ENCODE assay signal across 8 mouse cellular contexts in the genomic region with DNA sequence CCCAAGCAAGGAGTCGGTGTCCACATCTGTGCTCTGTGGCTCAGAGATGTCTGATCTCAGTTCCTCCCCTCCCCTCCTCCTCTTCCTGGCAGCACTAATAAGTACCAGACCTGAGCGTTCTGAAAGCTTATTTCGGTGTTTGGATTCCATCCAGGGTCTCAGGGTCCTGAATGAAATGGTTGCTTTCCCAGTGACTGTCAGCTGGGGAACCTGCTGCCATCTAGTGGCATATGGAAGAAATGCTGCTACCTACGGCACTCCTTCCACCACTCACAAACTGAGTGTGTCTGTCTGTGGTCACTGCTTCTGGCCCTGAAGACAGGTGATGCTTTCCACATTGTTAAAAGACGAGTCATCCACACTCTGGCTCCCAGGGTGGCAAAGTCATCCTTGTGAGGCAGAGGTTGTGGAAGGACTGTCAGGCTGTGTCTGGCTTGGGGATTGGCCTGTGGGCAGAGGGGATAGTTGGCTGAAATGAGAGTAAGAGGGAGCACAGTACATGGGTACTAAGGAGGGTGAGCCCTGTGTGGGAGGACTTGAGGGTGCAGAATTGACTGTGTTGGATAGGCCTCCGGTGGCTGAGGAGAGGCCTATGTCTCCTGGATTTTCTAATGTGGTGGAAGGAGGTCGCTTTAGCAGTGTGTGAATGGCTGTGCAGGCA. TPM values are rescaled to one million over a fixed set of nuclear protein-coding genes. Genes with fewer than 3 reads are reported as not detected.
DNase-seq lines count a peak whose midpoint lies in the region; ATAC-seq and TF ChIP-seq lines count a peak whose summit lies in the region.

No protein-coding gene starts in this region.

- TF ChIP-seq POLR2A in CH12.LX (IDR thresholded peaks at IDR 0.05; ENCODE audit: low read depth, low read length), result no peak
- no peak for TF ChIP-seq POLR2A in liver, adult 2 months (IDR thresholded peaks at IDR 0.05; ENCODE audit: extremely low read depth, insufficient read depth, low read length)

- ATAC-seq in neural tube, embryonic 14.5 days (ENCODE audit: low read depth), result peak; percentile 46; the same call in 1 of the 2 replicates

- TF ChIP-seq RAD21 in CH12.LX (IDR thresholded peaks at IDR 0.05; ENCODE audit: low read depth, low read length), result peak; percentile 51

- in situ Hi-C loops in CH12.LX (cut with MboI; ENCODE audit: low pct_ligation_motif_present, low pct_unique_long_range_greater_than_20kb, low sequenced_read_pairs), result no loop called here

- H3K9ac ChIP-seq in CH12.LX (ENCODE audit: insufficient read depth, low read depth), result no peak overlapping the region
- no peak overlapping the region for H3K9ac ChIP-seq in liver, adult 2 months (ENCODE audit: low read depth, low read length)
- no peak overlapping the region for H3K9ac ChIP-seq in neural tube, embryonic 14.5 days (replicated peaks; ENCODE audit: low read depth, low read length)

- peak; percentile 79 to 82 for TF ChIP-seq CTCF in CH12.LX (conservative IDR thresholded peaks at IDR 0.05 in 1 of 2, IDR thresholded peaks at IDR 0.05 in 1 of 2; ENCODE audit: low read depth in 2 of 2, low read length in 2 of 2)
- TF ChIP-seq CTCF in liver, adult 2 months (IDR thresholded peaks at IDR 0.05; ENCODE audit: low read depth, low read length), result peak; percentile 74; the same call in 1 of the 2 replicates

- no peak overlapping the region for H3K4me3 ChIP-seq in CH12.LX (replicated peaks in 1 of 3; ENCODE audit: low read depth in 2 of 3, low read length in 2 of 3, poor library complexity in 1 of 3)
- H3K4me3 ChIP-seq in embryonic facial prominence, embryonic 10.5 days, result no peak overlapping the region
- H3K4me3 ChIP-seq in liver, adult 2 months (ENCODE audit: insufficient read depth, low read depth, low read length), result no peak overlapping the region
- no peak overlapping the region for H3K4me3 ChIP-seq in neural tube, embryonic 14.5 days (ENCODE audit: low read depth, low read length)

- H3K27me3 ChIP-seq in CH12.LX (replicated peaks), result peaks cover 85% of the 10 kb centered on the region
- H3K27me3 ChIP-seq in embryonic facial prominence, embryonic 10.5 days (replicated peaks; ENCODE audit: low read depth, poor library complexity, severe bottlenecking), result no peaks in the 10 kb centered on the region
- H3K27me3 ChIP-seq in liver, adult 2 months (ENCODE audit: control insufficient read depth, insufficient read depth, low read length), result no peaks in the 10 kb centered on the region
- H3K27me3 ChIP-seq in neural tube, embryonic 14.5 days (ENCODE audit: control insufficient read depth, insufficient read depth, low read length), result no peaks in the 10 kb centered on the region

- no peak overlapping the region for H3K4me2 ChIP-seq in CH12.LX (ENCODE audit: insufficient read depth, low read depth, poor library complexity, severe bottlenecking)
- H3K4me2 ChIP-seq in neural tube, embryonic 14.5 days (ENCODE audit: low read depth, low read length), result no peak overlapping the region

- dilution Hi-C loops in CH12.LX (cut with MboI; ENCODE audit: extremely low pct_ligation_motif_present, extremely low pct_unique_long_range_greater_than_20kb, low sequenced_read_pairs), result no loop called here

- H3K9me3 ChIP-seq in CH12.LX (replicated peaks; ENCODE audit: low read length), result no peaks in the 10 kb centered on the region
- no peaks in the 10 kb centered on the region for H3K9me3 ChIP-seq in embryonic facial prominence, embryonic 10.5 days
- H3K9me3 ChIP-seq in neural tube, embryonic 14.5 days (ENCODE audit: control insufficient read depth, low read length), result no peaks in the 10 kb centered on the region

- DNase-seq in CH12.LX (ENCODE audit: extremely low read depth) (peak; percentile 34), adipocyte (ENCODE audit: low spot score) (peak; percentile 83)
- DNase-seq in embryonic facial prominence, embryonic 10.5 days (ENCODE audit: low spot score), result peak; percentile 81
- DNase-seq in heart, adult 8-10 months (ENCODE audit: low spot score), result peak; percentile 89
- DNase-seq in kidney, adult 18-20 months, result peak; percentile 58
- peak; percentile 21 for DNase-seq in liver, adult 2 months (ENCODE audit: extremely low read depth, low read depth, low spot score)
- no peak for DNase-seq in urinary bladder, adult 2 months (ENCODE audit: low spot score)

- WGBS in embryonic facial prominence, embryonic 10.5 days, result 28% methylated on average over 7 of the region's 7 CpGs
- 36% methylated on average over 7 of the region's 7 CpGs for WGBS in liver, adult 2 months
- 33% methylated on average over 7 of the region's 7 CpGs for WGBS in neural tube, embryonic 14.5 days

- H3K27ac ChIP-seq in CH12.LX (ENCODE audit: insufficient read depth, low read depth), result no peak overlapping the region
- H3K27ac ChIP-seq in embryonic facial prominence, embryonic 10.5 days (replicated peaks), result peak overlapping the region; percentile 77
- no peak overlapping the region for H3K27ac ChIP-seq in liver, adult 2 months (replicated peaks; ENCODE audit: insufficient read depth, low read depth, low read length)
- no peak overlapping the region for H3K27ac ChIP-seq in neural tube, embryonic 14.5 days (ENCODE audit: low read depth, low read length)

- no peaks in the 10 kb centered on the region for H3K36me3 ChIP-seq in CH12.LX (replicated peaks in 1 of 2; ENCODE audit: control insufficient read depth in 1 of 2, insufficient read depth in 1 of 2, low read length in 1 of 2)
- H3K36me3 ChIP-seq in embryonic facial prominence, embryonic 10.5 days (replicated peaks), result no peaks in the 10 kb centered on the region
- H3K36me3 ChIP-seq in liver, adult 2 months (ENCODE audit: control insufficient read depth, insufficient read depth, low read length), result no peaks in the 10 kb centered on the region
- no peaks in the 10 kb centered on the region for H3K36me3 ChIP-seq in neural tube, embryonic 14.5 days (ENCODE audit: control insufficient read depth, insufficient read depth, low read length)

- H3K79me2 ChIP-seq in CH12.LX (replicated peaks; ENCODE audit: control insufficient read depth, extremely low read depth, insufficient read depth, poor library complexity, severe bottlenecking), result no peaks in the 10 kb centered on the region
- no peaks in the 10 kb centered on the region for H3K79me2 ChIP-seq in liver, adult 2 months (ENCODE audit: control insufficient read depth, insufficient read depth, low read length)

- no peak for TF ChIP-seq EP300 in CH12.LX (IDR thresholded peaks at IDR 0.05; ENCODE audit: low read length)

- no peaks in the 10 kb centered on the region for H3K4me1 ChIP-seq in CH12.LX (ENCODE audit: control insufficient read depth in 1 of 2, insufficient read depth in 2 of 2)
- peaks cover 34% of the 10 kb centered on the region for H3K4me1 ChIP-seq in embryonic facial prominence, embryonic 10.5 days
- H3K4me1 ChIP-seq in liver, adult 2 months (ENCODE audit: control insufficient read depth, insufficient read depth, low read length), result no peaks in the 10 kb centered on the region
- no peaks in the 10 kb centered on the region for H3K4me1 ChIP-seq in neural tube, embryonic 14.5 days (ENCODE audit: control insufficient read depth, insufficient read depth, low read length)

TF ChIP-seq in CH12.LX, 34 proteins besides CTCF, POLR2A, EP300 and RAD21:
- TF ChIP-seq JUND (conservative IDR thresholded peaks at IDR 0.05; ENCODE audit: low read depth, low read length), result no peak
- peak; percentile 53 for TF ChIP-seq SMC3 (IDR thresholded peaks at IDR 0.05; ENCODE audit: low read depth, low read length)
- TF ChIP-seq ZMIZ1 (IDR thresholded peaks at IDR 0.05; ENCODE audit: low read depth, low read length), result no peak
- TF ChIP-seq SIN3A (IDR thresholded peaks at IDR 0.05; ENCODE audit: low read length), result no peak

RNA-seq across cellular contexts. Expression of gene Apol6, which starts 15.1 kb away (rescaled TPM):
- not detected in 2 replicates for total RNA-seq in CH12.LX (2012; rRNA removed)
- not detected in 2 replicates for total RNA-seq in CH12.LX (2014; rRNA removed)
- not detected in 2 replicates for polyA plus RNA-seq in CH12.LX (2012; ENCODE audit: insufficient read length, low read depth)
- polyA plus RNA-seq in embryonic facial prominence, embryonic 10.5 days (2016; fragmentation: Nextera tagmentation; extraction: Ambion mirVana), result 0.07 and 0.16 TPM in 2 replicates
- total RNA-seq in heart, adult 8-10 months (2022), result 1 to 10 TPM in 2 of 4 experiments, under 1 TPM in 2; 0.49 to 1.5 (median 1.0) TPM
- 0.07 and 0.37 TPM in 2 replicates for total RNA-seq in liver, adult 2 months (2014; rRNA removed)
- 0.04 TPM in 1 of 2 replicates, not detected in the other for polyA plus RNA-seq in liver, adult 2 months (2012; rRNA removed)
- polyA plus RNA-seq in neural tube, embryonic 14.5 days (2014; fragmentation: Nextera tagmentation; extraction: Ambion mirVana), result 0.08 TPM in 1 of 2 replicates, not detected in the other
- polyA plus RNA-seq in urinary bladder, adult 2 months (2012; rRNA removed), result 31.3 and 37.7 TPM in 2 replicates

RNA-seq across cellular contexts. Expression of gene Mb, which starts 21.0 kb away (rescaled TPM):
- total RNA-seq in CH12.LX (2012; rRNA removed), result not detected in 2 replicates
- not detected in 2 replicates for total RNA-seq in CH12.LX (2014; rRNA removed)
- not detected in 2 replicates for polyA plus RNA-seq in CH12.LX (2012; ENCODE audit: insufficient read length, low read depth)
- polyA plus RNA-seq in embryonic facial prominence, embryonic 10.5 days (2016; fragmentation: Nextera tagmentation; extraction: Ambion mirVana), result 0.72 and 0.86 TPM in 2 replicates
- total RNA-seq in heart, adult 8-10 months (2022), result over 10,000 TPM; 20,391 to 21,800 (median 21,272) TPM
- total RNA-seq in liver, adult 2 months (2014; rRNA removed), result 0.54 and 7.1 TPM in 2 replicates
- 0.39 TPM in 1 of 2 replicates, not detected in the other for polyA plus RNA-seq in liver, adult 2 months (2012; rRNA removed)
- 0.46 and 1.4 TPM in 2 replicates for polyA plus RNA-seq in neural tube, embryonic 14.5 days (2014; fragmentation: Nextera tagmentation; extraction: Ambion mirVana)
- 0.10 and 0.32 TPM in 2 replicates for polyA plus RNA-seq in urinary bladder, adult 2 months (2012; rRNA removed)

Comparison
In these comparisons a context has a peak if more than half of its experiments do, and no peak if none do; other contexts are left out.
1. RNA of gene Apol6, which starts 15.1 kb away (polyA plus RNA-seq): 31.3 to 37.7 TPM in urinary bladder, adult 2 months; 0.08 TPM in neural tube, embryonic 14.5 days, 0.07 to 0.16 TPM in embryonic facial prominence, embryonic 10.5 days, not detected in CH12.LX and 0.04 TPM in liver, adult 2 months; every median in the first group is over 10 times any median in the second.